Mouse (Mus musculus): ENCODE measurements around the gene Adarb1. TPM values are rescaled to one million over a fixed set of nuclear protein-coding genes. Genes with fewer than 3 reads are reported as not detected.

The Adarb1 gene
- polyA plus RNA-seq (2012; fragmentation: generic; extraction: Trizol): 1 to 10 TPM; 2.5 to 8.6 TPM

DNA sequence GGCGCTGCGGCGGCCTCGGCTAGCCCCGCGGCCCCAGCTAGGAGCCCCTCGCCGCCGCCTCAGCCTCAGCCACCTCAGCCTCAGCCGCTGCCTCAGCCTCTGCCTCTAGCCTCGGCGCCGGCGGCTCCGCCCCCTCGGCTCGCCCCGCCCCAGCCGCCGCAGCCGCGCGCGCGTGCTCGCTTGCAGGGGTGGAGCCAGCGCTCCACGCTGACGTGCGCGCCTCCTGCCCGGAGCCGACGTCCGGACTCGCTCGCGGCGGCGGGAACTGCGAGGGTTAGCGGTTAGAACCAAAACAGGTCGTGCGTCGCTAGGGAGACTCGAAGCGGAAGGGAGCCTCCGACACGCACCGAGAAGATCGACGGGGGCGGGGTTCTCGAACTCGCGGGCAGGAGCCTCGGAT lies at the start of gene Adarb1:
Adarb1 (minus strand) TSS at position 133 of the 400 bp plus-strand sequence.

DNA sequence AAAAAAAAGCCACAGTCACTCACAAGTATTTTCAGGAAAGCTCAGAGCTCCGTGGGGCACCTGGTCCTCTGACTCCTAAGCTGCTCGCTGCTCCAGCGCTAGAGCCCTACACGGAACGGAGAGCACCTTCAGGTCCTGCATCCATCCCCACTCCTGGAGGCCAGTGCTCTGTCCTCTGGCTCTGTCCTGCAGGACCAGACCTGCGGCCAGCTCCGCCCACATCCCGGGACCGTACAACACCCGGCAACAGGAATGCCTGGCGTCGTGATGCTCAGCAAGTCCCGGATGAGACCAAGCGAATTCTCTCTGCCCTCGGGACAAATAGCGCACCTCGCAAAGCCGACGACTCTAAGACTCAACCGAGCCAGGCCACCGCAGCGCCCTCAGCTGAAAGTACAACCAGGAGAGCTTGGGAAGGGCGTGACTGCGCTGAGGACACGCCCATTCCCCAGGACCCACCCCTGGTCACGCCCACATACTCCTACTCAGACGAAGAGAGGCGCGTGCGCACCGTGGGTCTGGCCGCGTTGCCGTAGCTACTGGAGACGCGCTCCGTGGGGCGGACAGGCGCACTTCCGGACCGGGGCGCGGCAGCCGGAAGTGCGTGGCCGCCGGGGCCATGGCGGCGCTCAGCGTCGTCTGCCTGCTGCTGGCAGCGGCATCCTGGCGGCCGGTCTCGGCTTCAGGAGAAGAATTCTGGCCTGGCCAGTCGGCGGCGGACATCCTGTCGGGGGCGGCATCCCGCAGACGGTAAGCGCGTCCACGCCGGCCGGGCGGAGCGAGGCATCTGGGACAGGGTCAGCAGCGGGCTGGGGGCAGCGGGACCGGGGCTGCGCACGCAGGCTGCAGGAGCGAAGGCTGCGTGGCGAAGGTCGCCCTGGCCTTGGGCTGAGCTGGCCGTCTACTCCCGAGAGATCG lies 159.1 kb downstream of the Adarb1 start, which contains the start of gene Pofut2:
Pofut2 (plus strand) TSS at position 515 of the 918 bp plus-strand sequence.

Other genes with a start within 250 kb of the Adarb1 start
- 100 to 1,000 TPM in 1 of 2 experiments, 10 to 100 TPM in 1; 38.7 to 126 TPM for gene Pofut2, start 159.1 kb downstream of the Adarb1 start, polyA plus RNA-seq (2012; fragmentation: generic; extraction: Trizol)
- 10 to 100 TPM; 40.0 to 57.6 TPM for gene Fam207a, start 97.5 kb upstream of the Adarb1 start, polyA plus RNA-seq (2012; fragmentation: generic; extraction: Trizol)
- under 1 TPM; 0.14 to 0.25 TPM for gene Itgb2, start 112.0 kb upstream of the Adarb1 start, polyA plus RNA-seq (2012; fragmentation: generic; extraction: Trizol)
- 100 to 1,000 TPM in 1 of 2 experiments, 10 to 100 TPM in 1; 82.8 to 216 TPM for gene Pttg1ip, start 163.4 kb upstream of the Adarb1 start, polyA plus RNA-seq (2012; fragmentation: generic; extraction: Trizol)
- gene Sumo3, start 187.8 kb upstream of the Adarb1 start, polyA plus RNA-seq (2012; fragmentation: generic; extraction: Trizol): 10 to 100 TPM; 76.2 to 78.6 TPM
- 10 to 100 TPM in 1 of 2 experiments, under 1 TPM in 1; 0.78 to 16.7 TPM for gene Gm49325, start 187.9 kb upstream of the Adarb1 start, polyA plus RNA-seq (2012; fragmentation: generic; extraction: Trizol)
- gene Ube2g2, start 204.0 kb upstream of the Adarb1 start, polyA plus RNA-seq (2012; fragmentation: generic; extraction: Trizol): 10 to 100 TPM; 39.0 to 44.0 TPM